Mouse (Mus musculus) MEL-GATA-1-ER (cell line): ENCODE measurements at regions not wholly inside any gene's neighbourhood (a gene's known extent, or its start where the extent isn't known, plus 50 kb on each side); places are given as distances from the start of the nearest gene placed in this dataset.

Source experiments
- DNase-seq: peaks from one replicate; pipeline ENCODE4 v3.0.0-alpha.2; 2012; ENCODE audit warnings: low read depth; ENCODE audit errors: extremely low read depth

DNA sequence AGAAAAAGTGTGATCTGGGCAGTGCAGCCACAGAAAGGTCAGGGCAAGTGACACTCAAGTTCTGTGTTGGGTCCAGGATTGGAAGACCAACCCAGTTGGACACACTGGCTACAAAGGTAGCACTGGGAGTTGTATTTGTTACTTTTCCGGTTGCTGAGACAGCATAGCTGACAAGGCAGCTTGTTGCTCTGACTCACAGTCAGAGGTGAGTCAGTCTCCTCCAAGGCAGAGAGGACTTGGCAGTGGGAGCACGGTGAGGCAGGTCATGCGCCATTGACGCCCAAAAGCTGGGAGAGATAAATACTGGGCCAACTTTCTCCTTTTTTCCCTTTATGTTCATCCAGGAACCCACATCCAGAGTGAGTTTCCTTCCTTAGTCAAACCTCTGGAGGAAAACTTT lies 88.4 kb downstream of the Zfp706 start:
- DNase-seq, result no peak

DNA sequence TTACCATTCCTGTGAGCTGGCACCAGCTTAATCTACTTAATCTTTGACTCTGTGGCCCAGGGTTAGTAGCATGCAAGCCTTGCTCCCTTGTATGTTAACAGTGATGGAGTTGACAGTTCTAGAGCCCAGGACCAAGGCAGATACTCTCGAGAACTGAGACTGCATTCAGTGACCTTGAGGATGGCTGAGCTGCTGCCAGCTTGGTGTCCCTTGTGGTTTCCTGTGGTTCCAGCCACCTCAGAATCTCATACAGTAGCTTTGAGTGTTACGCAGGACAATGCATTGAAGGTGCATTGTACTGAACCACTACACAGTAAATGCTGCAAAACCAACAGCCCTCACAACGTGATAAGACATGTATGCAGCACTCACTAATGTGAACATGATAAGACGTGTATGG lies 90.6 kb downstream of the Zfp706 start:
- DNase-seq, result no peak

GRCm38 (mm10) chr15:36914239-36915100 lies 93.1 kb downstream of the Zfp706 start:
- no peak for DNase-seq

DNA sequence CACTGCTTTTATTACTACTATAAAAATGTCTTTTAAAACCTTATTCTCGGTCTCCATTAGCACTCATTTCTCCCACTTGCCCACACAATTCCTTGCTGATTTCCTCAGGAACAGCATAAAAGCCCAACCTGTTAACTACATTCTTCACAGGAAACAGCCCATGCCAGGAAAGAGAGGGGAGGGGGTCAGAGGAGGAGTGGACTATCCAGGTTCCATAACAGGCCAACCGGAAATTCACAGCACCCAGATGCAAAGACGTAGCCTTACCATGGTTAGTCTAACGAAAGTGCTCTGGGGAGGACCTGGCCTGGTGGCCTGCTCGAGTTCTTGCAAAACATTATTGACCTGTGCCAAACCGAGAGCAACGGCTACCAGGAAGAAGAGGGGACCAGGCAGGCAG lies 94.3 kb downstream of the Zfp706 start:
- DNase-seq, result no peak

- no peak for DNase-seq
These were observed 97.3 kb downstream of the Zfp706 start for GRCm38 (mm10) chr15:36910272-36910671.

DNA sequence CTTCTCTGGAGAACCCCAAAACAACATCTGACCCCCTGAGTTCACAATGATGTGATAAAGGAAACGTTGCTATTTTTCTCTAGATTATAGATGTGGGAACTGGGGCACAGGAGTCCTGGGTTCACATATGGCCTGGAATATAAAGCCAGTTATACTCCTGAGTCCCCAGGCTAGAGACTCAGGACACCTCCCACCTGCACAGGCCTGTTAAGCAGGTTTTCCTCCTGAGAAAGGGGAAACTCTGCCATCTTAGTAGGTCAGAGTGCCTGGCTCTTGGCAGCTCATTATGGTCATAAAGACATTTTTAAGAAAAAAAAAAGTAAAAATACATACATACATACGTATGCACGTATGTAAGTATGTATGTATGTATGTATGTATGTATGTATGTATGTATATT lies 98.1 kb downstream of the Zfp706 start:
- DNase-seq, result no peak

GRCm38 (mm10) chr15:36906789-36907188 lies 100.8 kb downstream of the Zfp706 start:
- DNase-seq, result no peak

- DNase-seq, result no peak
These were observed 101.5 kb downstream of the Zfp706 start for GRCm38 (mm10) chr15:36906052-36906451.

DNA sequence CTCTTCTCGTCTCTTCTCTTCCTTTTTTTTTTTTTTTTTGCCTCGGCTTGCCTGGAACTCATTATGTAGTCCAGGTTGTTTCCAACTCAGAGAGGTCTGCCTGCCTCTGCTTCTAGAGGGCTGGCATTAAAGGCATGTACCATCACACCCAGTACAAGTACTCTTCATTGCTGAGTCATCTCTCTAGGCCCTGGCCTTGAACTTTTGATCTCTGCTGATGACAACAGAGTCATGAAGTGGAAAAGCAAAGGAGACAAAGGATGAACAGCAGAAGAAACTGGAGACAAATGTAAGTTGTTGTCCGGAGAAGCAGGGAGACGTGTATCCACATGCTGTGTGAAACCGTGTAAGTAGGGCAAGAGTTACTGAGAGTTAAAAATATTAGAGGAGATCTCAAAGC lies 103.7 kb downstream of the Zfp706 start:
- no peak for DNase-seq

- DNase-seq, result no peak
These were observed 104.3 kb downstream of the Zfp706 start for GRCm38 (mm10) chr15:36903309-36903708.

GRCm38 (mm10) chr15:36901830-36902285 lies 105.7 kb downstream of the Zfp706 start:
- DNase-seq, result peak; percentile 25

DNA sequence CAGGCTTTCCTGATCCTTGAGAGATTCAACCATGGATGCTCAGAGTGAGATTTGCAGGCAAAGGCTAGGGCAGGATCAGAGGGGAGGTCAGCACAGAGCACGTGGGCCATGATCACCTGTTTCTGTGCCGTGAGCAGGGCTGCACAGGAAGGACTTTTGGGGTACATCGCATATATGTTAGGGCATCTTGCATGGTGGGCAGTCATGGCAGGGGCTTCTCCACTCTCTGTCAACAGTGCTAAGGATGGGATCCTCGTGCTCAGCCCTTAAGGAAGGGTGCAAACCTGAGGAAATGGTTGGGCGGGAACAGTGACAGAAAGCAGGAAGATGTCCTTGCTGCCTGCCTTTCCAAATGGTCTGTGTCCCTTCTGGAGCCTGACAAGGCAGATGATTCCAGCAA lies 106.2 kb downstream of the Zfp706 start:
- DNase-seq, result no peak

DNA sequence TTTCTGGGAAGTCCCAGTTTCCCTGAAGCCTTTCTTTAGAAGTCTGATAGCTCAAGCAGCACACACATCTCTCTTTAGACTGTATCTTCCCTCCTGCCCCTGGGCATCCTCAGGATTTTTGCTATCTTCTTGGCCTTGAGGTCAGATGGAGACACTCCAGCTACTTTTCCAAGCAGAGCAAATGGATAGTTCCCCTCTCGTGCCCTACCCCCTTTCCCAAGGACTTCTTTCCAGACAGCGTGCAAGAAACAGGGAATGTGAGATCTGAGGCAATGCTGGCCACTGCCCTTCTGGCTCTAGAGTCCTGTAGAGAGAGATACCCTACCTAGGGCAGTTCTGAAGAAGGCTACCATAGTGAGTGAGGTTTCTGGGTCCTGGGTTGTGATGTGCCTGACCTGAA lies 106.6 kb downstream of the Zfp706 start:
- no peak for DNase-seq

DNA sequence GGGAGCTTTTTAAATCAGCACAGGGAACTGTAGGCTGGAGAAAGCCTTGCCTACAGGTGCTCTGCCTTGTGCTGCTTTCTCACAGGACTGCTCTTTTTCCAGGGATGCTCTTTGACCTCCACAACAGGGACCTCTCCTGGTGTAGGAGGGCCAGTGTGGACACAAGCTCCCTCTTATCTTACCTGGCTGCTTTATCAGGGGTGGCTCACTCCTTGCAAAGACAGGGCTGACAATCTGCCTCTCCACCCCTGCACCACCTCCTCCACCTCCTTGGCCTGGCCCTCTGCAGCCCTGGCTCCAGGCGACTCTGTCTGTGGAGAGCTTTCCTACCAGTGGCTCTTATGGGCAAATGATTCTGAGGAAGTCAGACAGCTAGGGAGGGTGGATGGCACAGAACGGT lies 107.7 kb downstream of the Zfp706 start:
- no peak for DNase-seq

- DNase-seq, result no peak
These were observed 108.6 kb downstream of the Zfp706 start for GRCm38 (mm10) chr15:36898857-36899523.

GRCm38 (mm10) chr15:36898326-36898725 lies 109.2 kb downstream of the Zfp706 start:
- no peak for DNase-seq

DNA sequence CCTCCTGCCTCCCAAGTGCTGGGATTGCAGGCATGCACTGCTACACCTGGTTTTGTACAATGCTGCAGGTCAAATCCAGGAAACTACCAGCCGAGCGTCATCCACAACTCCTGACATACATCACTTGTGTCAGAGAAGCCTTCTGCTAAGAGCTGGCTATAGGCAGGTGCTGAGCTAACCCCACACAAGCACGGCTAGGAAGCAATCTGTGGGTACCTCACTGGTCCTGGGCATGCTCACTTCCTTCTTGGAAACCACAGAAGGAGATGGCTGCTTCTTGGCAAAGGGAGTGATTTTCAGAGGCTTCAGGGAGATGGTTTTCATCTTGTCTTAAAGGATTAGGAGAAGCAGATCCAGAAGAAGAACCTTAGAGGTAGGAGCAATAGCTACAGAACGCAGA lies 111.3 kb downstream of the Zfp706 start:
- DNase-seq, result no peak

GRCm38 (mm10) chr15:36895031-36895430 lies 112.5 kb downstream of the Zfp706 start:
- no peak for DNase-seq

- DNase-seq, result no peak
These were observed 114.1 kb downstream of the Zfp706 start for GRCm38 (mm10) chr15:36893407-36893969.

GRCm38 (mm10) chr15:36892576-36893205 lies 114.9 kb downstream of the Zfp706 start:
- no peak for DNase-seq

GRCm38 (mm10) chr15:36891851-36892250 lies 115.7 kb downstream of the Zfp706 start:
- no peak for DNase-seq

- no peak for DNase-seq
These were observed 116.3 kb downstream of the Zfp706 start for GRCm38 (mm10) chr15:36891296-36891695.
